Mouse (Mus musculus): ENCODE measurements around the gene Fars2.

DNA sequence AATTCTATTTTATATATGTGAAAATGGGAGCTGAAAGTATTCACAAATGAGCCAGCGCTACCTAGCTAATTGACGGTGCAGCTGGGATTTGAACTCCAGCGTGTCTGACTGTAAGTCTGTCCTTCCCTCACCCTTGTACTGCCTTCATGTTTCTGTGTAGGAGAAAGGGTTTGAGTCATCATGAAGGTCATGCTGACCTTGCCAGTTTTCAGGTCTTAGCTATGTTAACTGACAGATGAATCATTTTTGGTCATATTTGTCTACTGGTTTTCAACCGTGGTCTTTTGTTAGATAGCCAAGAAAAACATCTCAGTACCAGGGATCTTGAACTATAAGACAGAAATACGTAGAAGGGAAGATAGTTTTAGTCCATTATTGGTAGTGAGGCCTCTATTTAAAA is 14.2 kb downstream of the Fars2 start:
- TF ChIP-seq CTCF (IDR thresholded peaks at IDR 0.05; ENCODE audit: extremely low read depth, insufficient read length, insufficient replicate concordance, low read depth, low read length) (no peak), POLR2A (IDR thresholded peaks at IDR 0.05; ENCODE audit: low read depth, low read length) (no peak)

Data from small intestine, adult 2 months (tissue).